Mouse (Mus musculus): ENCODE measurements around the gene Rac1.

- TF ChIP-seq CTCF (IDR thresholded peaks at IDR 0.05; ENCODE audit: low read depth) (no peak), EP300 (IDR thresholded peaks at IDR 0.05; ENCODE audit: low read depth) (no peak)
These were observed 7.4 kb downstream of the Rac1 start for GRCm38 (mm10) chr5:143520415-143520814.
